Mouse (Mus musculus) stomach, postnatal 0 days (tissue): Measurements from ENCODE around the gene Rabgap1l.

Experiments used
- CTCF ChIP-seq: IDR thresholded peaks from 2 replicates; pipeline ENCODE4 v1.5.1; 2016; ENCODE audit warnings: antibody characterized with exemption, low read depth, mild to moderate bottlenecking, moderate library complexity
- EP300 ChIP-seq: optimal IDR thresholded peaks from 2 replicates; pipeline ENCODE3; 2016; ENCODE audit warnings: antibody characterized with exemption

DNA sequence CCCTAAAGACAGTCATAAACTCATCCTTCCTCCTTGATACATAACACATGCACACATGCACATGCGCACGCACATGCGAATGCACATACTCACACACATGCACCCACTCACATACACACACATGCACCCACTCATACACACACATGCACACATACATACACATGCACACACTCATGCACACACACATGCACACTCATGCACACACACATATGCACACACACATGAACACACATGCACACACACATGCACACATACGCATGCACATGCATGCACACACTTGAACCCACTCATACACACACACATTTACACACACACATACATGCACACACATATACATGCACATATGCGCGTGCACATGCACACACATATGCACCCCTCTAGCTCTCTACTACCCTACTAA, 89.2 kb downstream of the Rabgap1l start:
- TF ChIP-seq CTCF (no peak), EP300 (no peak)
